Mouse (Mus musculus) hindbrain, embryonic 14.5 days (tissue): ENCODE measurements around the gene Tmem88. TPM values are rescaled to one million over a fixed set of nuclear protein-coding genes. Genes with fewer than 3 reads are reported as not detected.

ENCODE experiments used
- ATAC-seq: fragments of 200-750 bp; cut with Nextera tagmentation; 2 replicates; pipeline ENCODE4 v1.8.0; 2017; ENCODE audit warnings: moderate number of reproducible peaks, mild to moderate bottlenecking, moderate TSS enrichment, moderate library complexity; ENCODE audit not compliant: low FRiP score
- DNase-seq: peaks from one replicate; pipeline ENCODE4 v3.0.0-alpha.2; 2015; ENCODE audit warnings: low spot score
- H3K27ac ChIP-seq: fragments of 300-500 bp; sonication (generic); 2 replicates; pipeline ENCODE4 v1.5.1; 2014; ENCODE audit warnings: mild to moderate bottlenecking, moderate library complexity
- H3K27me3 ChIP-seq: fragments of 300-500 bp; sonication (generic); 2 replicates; pipeline ENCODE4 v1.6.1; 2014; ENCODE audit warnings: mild to moderate bottlenecking, low read length, mixed read lengths; ENCODE audit not compliant: control insufficient read depth, insufficient read depth
- H3K36me3 ChIP-seq: fragments of 300-500 bp; sonication (generic); replicated peaks from 2 replicates; pipeline ENCODE4 v1.6.1; 2014; ENCODE audit not compliant: control insufficient read depth, insufficient read depth
- H3K4me1 ChIP-seq: fragments of 300-500 bp; sonication (generic); replicated peaks from 2 replicates; pipeline ENCODE4 v1.6.1; 2014; ENCODE audit warnings: antibody characterized with exemption, low read length, mixed read lengths; ENCODE audit not compliant: control insufficient read depth, insufficient read depth
- H3K4me2 ChIP-seq: fragments of 300-500 bp; sonication (generic); replicated peaks from 2 replicates; pipeline ENCODE4 v1.6.1; 2014; ENCODE audit warnings: mild to moderate bottlenecking, moderate library complexity
- H3K4me3 ChIP-seq: fragments of 300-500 bp; sonication (generic); replicated peaks from 2 replicates; pipeline ENCODE4 v1.5.1; 2014; ENCODE audit warnings: mild to moderate bottlenecking, low read length
- H3K9ac ChIP-seq: fragments of 300-500 bp; sonication (generic); 2 replicates; pipeline ENCODE4 v1.6.1; 2014
- H3K9me3 ChIP-seq: fragments of 300-500 bp; sonication (generic); 2 replicates; pipeline ENCODE4 v1.6.1; 2016; ENCODE audit warnings: low read length; ENCODE audit not compliant: control insufficient read depth
- WGBS: fragments of 180-500 bp; shearing (Covaris S2); extraction: QIAGEN DNeasy Blood & Tissue Kit; methylation state at CpG from one replicate; pipeline ENCODE4 v1.1.7; 2014; 5-methylcytosine and 5-hydroxymethylcytosine counted together
- polyA plus RNA-seq: library from polyadenylated mRNA; unstranded; fragments of >200 nt; fragmentation: Nextera tagmentation; extraction: Ambion mirVana; gene quantifications from 2 replicates; pipeline ENCODE4 v1.2.1, GENCODE M21; 2014

Tmem88 gene
- polyA plus RNA-seq, 1 experiment from 2014 or later: 7.7 TPM

GRCm38 (mm10) chr11:69368356-69369214 is 29.4 kb downstream of the Tmem88 start:
- DNase-seq: no peak
- peak overlapping the region; percentile 97 for H3K4me2 ChIP-seq
- H3K4me1 ChIP-seq: peaks cover 52% of the 10 kb centered on the region
- peak overlapping the region; percentile 100 for H3K27ac ChIP-seq
- WGBS: under 1% methylated on average over 53 of the region's 106 CpGs
- peaks cover 9% of the 10 kb centered on the region for H3K36me3 ChIP-seq
- H3K9me3 ChIP-seq: no peaks in the 10 kb centered on the region
- H3K4me3 ChIP-seq: peak overlapping the region; percentile 100
- no peaks in the 10 kb centered on the region for H3K27me3 ChIP-seq
- ATAC-seq: 0 out of 2 replicates have a peak, but pooled peaks have one; percentile 22
- H3K9ac ChIP-seq: peak overlapping the region; percentile 100

GRCm38 (mm10) chr11:69367616-69368355 is 30.2 kb downstream of the Tmem88 start:
- Histone ChIP-seq H3K36me3 (peaks cover 17% of the 10 kb centered on the region), H3K4me3 (peak overlapping the region; percentile 100), H3K27me3 (no peaks in the 10 kb centered on the region), H3K4me2 (peak overlapping the region; percentile 97), H3K4me1 (peaks cover 52% of the 10 kb centered on the region), H3K9me3 (no peaks in the 10 kb centered on the region), H3K9ac (peak overlapping the region; percentile 100), H3K27ac (peak overlapping the region; percentile 100)
- under 1% methylated on average over 22 of the region's 22 CpGs for WGBS
- ATAC-seq: 0 out of 2 replicates have a peak, but pooled peaks have one; percentile 1
- no peak for DNase-seq

GRCm38 (mm10) chr11:69366855-69367615 is 31.0 kb downstream of the Tmem88 start:
- no peak for DNase-seq
- peaks cover 25% of the 10 kb centered on the region for H3K36me3 ChIP-seq
- 0% methylated on average over 22 of the region's 22 CpGs for WGBS
- peak overlapping the region; percentile 100 for H3K9ac ChIP-seq
- peak overlapping the region; percentile 100 for H3K4me3 ChIP-seq
- peak overlapping the region; percentile 100 for H3K27ac ChIP-seq
- H3K4me1 ChIP-seq: peaks cover 48% of the 10 kb centered on the region
- ATAC-seq: no peak
- peak overlapping the region; percentile 97 for H3K4me2 ChIP-seq
- no peaks in the 10 kb centered on the region for H3K27me3 ChIP-seq
- H3K9me3 ChIP-seq: no peaks in the 10 kb centered on the region

- peak overlapping the region; percentile 97 for H3K4me2 ChIP-seq
- peak overlapping the region; percentile 100 for H3K4me3 ChIP-seq
- no peaks in the 10 kb centered on the region for H3K27me3 ChIP-seq
- peak; percentile 90 for DNase-seq
- H3K27ac ChIP-seq: peak overlapping the region; percentile 100
- peak; percentile 87 for ATAC-seq
- H3K4me1 ChIP-seq: peaks cover 40% of the 10 kb centered on the region
- no peaks in the 10 kb centered on the region for H3K9me3 ChIP-seq
- under 1% methylated on average over 26 of the region's 26 CpGs for WGBS
- H3K9ac ChIP-seq: peak overlapping the region; percentile 100
- peaks cover 32% of the 10 kb centered on the region for H3K36me3 ChIP-seq
These were observed 31.7 kb downstream of the Tmem88 start for GRCm38 (mm10) chr11:69366157-69366854.

- WGBS: 22% methylated on average over 6 of the region's 6 CpGs
- Histone ChIP-seq H3K36me3 (peaks cover 38% of the 10 kb centered on the region), H3K27me3 (no peaks in the 10 kb centered on the region), H3K4me2 (peak overlapping the region; percentile 97), H3K9ac (peak overlapping the region; percentile 64), H3K9me3 (no peaks in the 10 kb centered on the region), H3K4me3 (peak overlapping the region; percentile 100), H3K4me1 (peaks cover 35% of the 10 kb centered on the region), H3K27ac (peak overlapping the region; percentile 100)
- DNase-seq (no peak), ATAC-seq (no peak)
These were observed 32.3 kb downstream of the Tmem88 start for GRCm38 (mm10) chr11:69365722-69366121.

GRCm38 (mm10) chr11:69364910-69365309 is 33.1 kb downstream of the Tmem88 start:
- Histone ChIP-seq H3K4me1 (peaks cover 32% of the 10 kb centered on the region), H3K27ac (peak overlapping the region; percentile 100), H3K27me3 (no peaks in the 10 kb centered on the region), H3K4me3 (peak overlapping the region; percentile 4; the same call in 1 of the 2 replicates), H3K9ac (peak overlapping the region; percentile 64), H3K9me3 (no peaks in the 10 kb centered on the region), H3K4me2 (peak overlapping the region; percentile 97), H3K36me3 (peaks cover 46% of the 10 kb centered on the region)
- ATAC-seq: peak; percentile 49
- DNase-seq: peak; percentile 74
- WGBS: 2% methylated on average over 6 of the region's 6 CpGs

GRCm38 (mm10) chr11:69364376-69364775 is 33.7 kb downstream of the Tmem88 start:
- ATAC-seq (no peak), DNase-seq (no peak)
- Histone ChIP-seq H3K36me3 (peaks cover 52% of the 10 kb centered on the region), H3K9ac (peak overlapping the region; percentile 18; the same call in 1 of the 2 replicates), H3K27ac (peak overlapping the region; percentile 100; the same call in 1 of the 2 replicates), H3K27me3 (no peaks in the 10 kb centered on the region), H3K4me2 (peak overlapping the region; percentile 97), H3K9me3 (no peaks in the 10 kb centered on the region), H3K4me1 (peaks cover 32% of the 10 kb centered on the region), H3K4me3 (no peak overlapping the region)
- WGBS: 52% methylated on average over 8 of the region's 8 CpGs

GRCm38 (mm10) chr11:69362479-69362878 is 35.6 kb downstream of the Tmem88 start:
- no peak overlapping the region for H3K4me3 ChIP-seq
- peaks cover 71% of the 10 kb centered on the region for H3K36me3 ChIP-seq
- H3K27me3 ChIP-seq: no peaks in the 10 kb centered on the region
- H3K4me2 ChIP-seq: no peak overlapping the region
- no peak overlapping the region for H3K27ac ChIP-seq
- H3K4me1 ChIP-seq: peaks cover 26% of the 10 kb centered on the region
- DNase-seq (no peak), ATAC-seq (no peak)
- H3K9me3 ChIP-seq: no peaks in the 10 kb centered on the region
- WGBS: 86% methylated on average over 2 of the region's 2 CpGs
- no peak overlapping the region for H3K9ac ChIP-seq
